Mouse (Mus musculus): ENCODE measurements around the gene Mrvi1.

DNA sequence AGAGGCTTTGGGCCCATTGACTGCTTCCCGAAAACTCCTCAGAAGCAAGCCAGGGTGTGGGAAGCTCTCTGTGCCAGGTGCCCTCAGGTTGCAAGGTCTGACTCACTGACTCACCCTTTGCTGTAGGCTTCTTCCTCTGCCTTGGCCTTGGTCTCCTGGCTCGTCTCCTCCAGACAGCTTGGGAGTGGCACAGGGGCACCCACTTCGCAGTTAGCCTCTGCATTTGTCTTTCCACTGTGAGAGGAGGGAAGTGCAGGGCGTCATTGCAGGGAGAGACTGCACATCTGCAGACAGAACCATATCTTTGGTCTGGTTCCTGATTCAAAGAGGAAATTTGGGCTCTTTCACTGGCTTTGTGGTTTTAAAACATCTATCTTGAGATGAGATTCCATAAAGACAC is 104.2 kb downstream of the Mrvi1 start:
- no peak for TF ChIP-seq CTCF (IDR thresholded peaks at IDR 0.05; ENCODE audit: borderline replicate concordance, insufficient read depth, low read length)
- TF ChIP-seq POLR2A (IDR thresholded peaks at IDR 0.05; ENCODE audit: low read depth, low read length) = no peak

Data from embryonic fibroblast, embryonic 13.5 days (primary cell).